Mouse (Mus musculus) regulatory T cell (primary cell): ENCODE results near the gene Cntd1.

Source experiments
- in situ Hi-C: fragments of 300-600 bp; cut with MboI, MseI; formaldehyde crosslinking; loops from one replicate; pipeline ENCODE4 v1.15.1; 2025; ENCODE audit warnings: high pct_unique_total_duplicates

Cntd1 gene

GRCm38 (mm10) chr11:101278223-101279192 is at the start of gene Cntd1, which contains the start of gene Coa3:
Cntd1 (plus strand) TSS chr11:101279012.
Coa3 (minus strand) TSS chr11:101279114.
- in situ Hi-C loops: no loop called here

GRCm38 (mm10) chr11:101229361-101229900 is 49.4 kb upstream of the Cntd1 start:
- in situ Hi-C loops: no loop called here

GRCm38 (mm10) chr11:101230061-101230511 is 48.7 kb upstream of the Cntd1 start:
- in situ Hi-C loops: no loop called here

- in situ Hi-C loops: no loop called here
These were observed 48.3 kb upstream of the Cntd1 start for GRCm38 (mm10) chr11:101230526-101230925.

- in situ Hi-C loops: no loop called here
These were observed 47.6 kb upstream of the Cntd1 start for GRCm38 (mm10) chr11:101230991-101231871.

GRCm38 (mm10) chr11:101232010-101232839 is 46.6 kb upstream of the Cntd1 start:
- in situ Hi-C loops: no loop called here

- in situ Hi-C loops: no loop called here
These were observed 45.6 kb upstream of the Cntd1 start for GRCm38 (mm10) chr11:101233240-101233639.

- in situ Hi-C loops: no loop called here
These were observed 44.7 kb upstream of the Cntd1 start for GRCm38 (mm10) chr11:101234124-101234523.

GRCm38 (mm10) chr11:101235429-101235828 is 43.4 kb upstream of the Cntd1 start:
- in situ Hi-C loops: loop anchor here (5.0 kb wide), 1 partner anchor 53 kb away; no protein-coding TSS in a partner anchor

GRCm38 (mm10) chr11:101236782-101237181 is 42.0 kb upstream of the Cntd1 start:
- in situ Hi-C loops: loop anchor here (5.0 kb wide), 1 partner anchor 54 kb away; no protein-coding TSS in a partner anchor

- in situ Hi-C loops: loop anchor here (5.0 kb wide), 1 partner anchor 56 kb away; no protein-coding TSS in a partner anchor
These were observed 40.7 kb upstream of the Cntd1 start for GRCm38 (mm10) chr11:101238071-101238647.

GRCm38 (mm10) chr11:101245071-101245470 is 33.7 kb upstream of the Cntd1 start:
- in situ Hi-C loops: no loop called here

GRCm38 (mm10) chr11:101245855-101246701 is 32.7 kb upstream of the Cntd1 start, which contains the start of gene Ramp2:
Ramp2 (plus strand) TSS chr11:101246028.
- in situ Hi-C loops: no loop called here

- in situ Hi-C loops: no loop called here
These were observed 32.2 kb upstream of the Cntd1 start for GRCm38 (mm10) chr11:101246702-101247012.

- in situ Hi-C loops: no loop called here
These were observed 31.2 kb upstream of the Cntd1 start for GRCm38 (mm10) chr11:101247521-101248030.

GRCm38 (mm10) chr11:101248258-101248994 is 30.4 kb upstream of the Cntd1 start:
- in situ Hi-C loops: no loop called here

GRCm38 (mm10) chr11:101251031-101251430 is 27.8 kb upstream of the Cntd1 start:
- in situ Hi-C loops: loop anchor here (10.0 kb wide), 1 partner anchor 1204 kb away; no protein-coding TSS in a partner anchor

- in situ Hi-C loops: loop anchor here (10.0 kb wide), 1 partner anchor 1202 kb away; no protein-coding TSS in a partner anchor
These were observed 25.9 kb upstream of the Cntd1 start for GRCm38 (mm10) chr11:101252941-101253340.
